Mouse (Mus musculus): ENCODE results near the gene Traf4. TPM values are rescaled to one million over a fixed set of nuclear protein-coding genes. Genes with fewer than 3 reads are reported as not detected.

Gene Traf4
- total RNA-seq, 4 experiments from 2014 or later: 2.9 to 3.5 (median 3.2) TPM

GRCm38 (mm10) chr11:78167257-78167959 is 2.0 kb upstream of the Traf4 start:
- no peak for DNase-seq (ENCODE audit: low spot score in 2 of 2)

GRCm38 (mm10) chr11:78166640-78167039 is 1.3 kb upstream of the Traf4 start:
- DNase-seq (ENCODE audit: low spot score in 2 of 2): no peak

GRCm38 (mm10) chr11:78166161-78166560 is 772 bp upstream of the Traf4 start:
- no peak for DNase-seq (ENCODE audit: low spot score in 2 of 2)

GRCm38 (mm10) chr11:78165761-78166109 is 346 bp upstream of the Traf4 start:
- peak in 1 of 2 experiments; percentile 51 for DNase-seq (ENCODE audit: low spot score in 2 of 2)

- no peak for DNase-seq (ENCODE audit: low spot score in 2 of 2)
Observed at GRCm38 (mm10) chr11:78164604-78164923, 825 bp downstream of the Traf4 start.

DNA sequence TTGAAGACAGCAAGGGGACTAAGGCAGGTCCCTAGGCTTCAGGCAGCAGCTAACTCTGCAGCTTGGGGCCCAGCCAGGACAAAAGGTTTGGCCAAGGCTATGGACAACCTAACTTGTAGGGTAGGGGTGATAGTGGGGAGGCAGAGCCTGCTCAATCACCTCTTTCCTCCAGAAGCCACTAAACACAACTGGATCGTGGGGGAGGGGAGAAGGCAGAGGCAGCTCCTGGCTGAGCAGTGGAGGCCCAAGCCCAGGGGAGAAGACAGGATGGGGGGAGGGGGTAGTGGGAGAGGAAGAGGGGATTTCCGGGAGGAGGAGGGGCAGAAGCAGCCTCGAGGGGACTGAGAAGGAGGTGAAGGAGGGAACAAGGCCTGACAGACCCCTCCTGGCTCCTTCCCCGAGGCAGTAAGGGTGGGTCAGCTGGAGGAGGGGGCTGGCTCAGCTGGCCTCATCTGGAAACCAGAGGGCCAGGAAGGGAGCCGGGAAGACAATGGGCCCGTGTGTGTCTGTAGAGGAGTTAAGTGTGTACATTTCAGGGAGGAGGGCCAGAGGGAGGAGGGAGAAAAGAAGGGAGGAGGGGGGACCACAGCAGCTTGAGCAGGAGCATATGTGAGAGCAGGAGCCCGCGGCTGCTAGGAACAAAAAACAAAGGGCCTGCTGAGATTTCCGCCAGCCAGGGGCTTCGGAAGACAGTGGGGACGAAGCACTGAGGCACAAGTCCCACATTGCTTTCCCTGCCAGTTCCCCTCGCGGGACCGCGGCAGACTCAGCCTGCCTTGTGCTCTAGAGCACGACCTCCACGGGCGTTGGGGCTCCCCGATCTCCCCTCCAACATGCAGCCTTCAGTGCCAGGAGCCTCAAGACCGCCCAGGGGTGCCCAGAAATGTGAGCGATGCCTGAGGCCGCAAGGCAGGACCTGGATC is 1.4 kb downstream of the Traf4 start:
- no peak for DNase-seq (ENCODE audit: low spot score in 2 of 2)

GRCm38 (mm10) chr11:78163045-78163444 is 2.3 kb downstream of the Traf4 start:
- DNase-seq (ENCODE audit: low spot score in 2 of 2): no peak

DNA sequence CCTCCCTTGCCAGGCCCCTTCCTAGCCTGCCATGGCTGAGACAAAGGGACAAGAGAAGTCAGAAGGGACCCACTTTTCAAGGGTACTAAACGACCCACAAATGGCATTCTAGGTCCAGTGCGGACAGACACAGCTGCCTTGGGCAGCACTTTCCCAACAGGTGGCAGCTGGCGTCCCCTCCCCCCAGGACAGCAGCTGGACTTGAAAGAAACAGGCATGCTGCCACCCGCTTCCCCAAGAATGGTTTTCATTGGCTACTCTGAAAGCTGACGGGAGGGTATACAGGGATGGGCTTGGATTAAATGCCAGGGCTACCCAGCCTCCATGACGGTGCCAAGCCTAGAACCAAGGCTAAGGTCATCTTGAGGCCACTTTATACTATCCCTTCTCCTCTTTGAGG is 2.9 kb downstream of the Traf4 start:
- peak in 1 of 2 experiments; percentile 67 for DNase-seq (ENCODE audit: low spot score in 2 of 2)

- DNase-seq (ENCODE audit: low spot score in 2 of 2): no peak
Observed at GRCm38 (mm10) chr11:78161968-78162367, 3.4 kb downstream of the Traf4 start.

DNA sequence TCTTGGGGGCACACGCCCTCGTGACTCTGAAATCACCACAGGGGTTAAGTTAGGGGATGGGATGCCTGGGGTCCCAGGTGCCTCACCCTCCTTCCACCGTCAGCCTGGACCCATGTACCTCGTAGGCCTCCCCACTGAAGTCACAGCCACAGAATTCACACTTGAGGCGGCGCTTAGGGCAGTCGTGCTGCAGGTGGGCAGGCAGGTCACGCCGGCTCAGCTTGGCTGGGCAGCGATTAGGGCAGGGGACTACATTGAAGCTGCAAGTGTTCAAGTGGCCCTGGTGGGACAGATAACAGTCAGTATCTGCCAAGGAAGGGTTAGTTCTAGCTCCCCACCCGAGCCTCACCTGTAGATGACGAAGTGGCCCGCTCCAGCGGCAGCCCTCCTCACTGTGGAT is 4.2 kb downstream of the Traf4 start:
- DNase-seq (ENCODE audit: low spot score in 2 of 2): no peak

GRCm38 (mm10) chr11:78160675-78161074 is 4.7 kb downstream of the Traf4 start:
- DNase-seq (ENCODE audit: low spot score in 2 of 2): no peak

- no peak for DNase-seq (ENCODE audit: low spot score in 2 of 2)
Observed at GRCm38 (mm10) chr11:78160171-78160570, 5.2 kb downstream of the Traf4 start.

DNA sequence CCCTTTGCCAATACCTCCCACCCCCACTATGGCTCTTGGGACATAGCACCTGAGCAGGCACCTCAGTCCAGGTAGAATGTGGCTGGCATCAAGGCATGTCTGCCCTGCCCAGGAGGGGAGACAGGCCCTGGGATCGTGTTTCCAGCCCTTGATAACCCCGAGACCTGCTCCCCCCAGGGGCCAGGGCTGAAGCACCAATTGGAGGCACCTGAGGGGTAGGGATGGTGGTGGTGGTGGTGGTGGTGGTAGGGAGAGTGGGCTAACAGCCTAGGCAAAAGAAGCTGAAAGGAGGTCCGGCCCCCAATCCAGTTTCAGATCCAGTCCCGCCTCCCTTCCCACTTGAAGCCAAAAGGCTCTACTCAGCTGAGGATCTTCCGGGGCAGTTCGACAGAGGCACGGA is 5.8 kb downstream of the Traf4 start:
- DNase-seq (ENCODE audit: low spot score in 2 of 2): no peak

- DNase-seq (ENCODE audit: low spot score in 2 of 2): peak; percentile 62 to 68
Observed at GRCm38 (mm10) chr11:78159096-78159495, 6.3 kb downstream of the Traf4 start.

- no peak for DNase-seq (ENCODE audit: low spot score in 2 of 2)
Observed at GRCm38 (mm10) chr11:78156156-78156699, 9.2 kb downstream of the Traf4 start.

- no peak for DNase-seq (ENCODE audit: low spot score in 2 of 2)
Observed at GRCm38 (mm10) chr11:78155674-78156073, 9.7 kb downstream of the Traf4 start.

- no peak for DNase-seq (ENCODE audit: low spot score in 2 of 2)
Observed at GRCm38 (mm10) chr11:78153778-78154177, 11.6 kb downstream of the Traf4 start.

DNA sequence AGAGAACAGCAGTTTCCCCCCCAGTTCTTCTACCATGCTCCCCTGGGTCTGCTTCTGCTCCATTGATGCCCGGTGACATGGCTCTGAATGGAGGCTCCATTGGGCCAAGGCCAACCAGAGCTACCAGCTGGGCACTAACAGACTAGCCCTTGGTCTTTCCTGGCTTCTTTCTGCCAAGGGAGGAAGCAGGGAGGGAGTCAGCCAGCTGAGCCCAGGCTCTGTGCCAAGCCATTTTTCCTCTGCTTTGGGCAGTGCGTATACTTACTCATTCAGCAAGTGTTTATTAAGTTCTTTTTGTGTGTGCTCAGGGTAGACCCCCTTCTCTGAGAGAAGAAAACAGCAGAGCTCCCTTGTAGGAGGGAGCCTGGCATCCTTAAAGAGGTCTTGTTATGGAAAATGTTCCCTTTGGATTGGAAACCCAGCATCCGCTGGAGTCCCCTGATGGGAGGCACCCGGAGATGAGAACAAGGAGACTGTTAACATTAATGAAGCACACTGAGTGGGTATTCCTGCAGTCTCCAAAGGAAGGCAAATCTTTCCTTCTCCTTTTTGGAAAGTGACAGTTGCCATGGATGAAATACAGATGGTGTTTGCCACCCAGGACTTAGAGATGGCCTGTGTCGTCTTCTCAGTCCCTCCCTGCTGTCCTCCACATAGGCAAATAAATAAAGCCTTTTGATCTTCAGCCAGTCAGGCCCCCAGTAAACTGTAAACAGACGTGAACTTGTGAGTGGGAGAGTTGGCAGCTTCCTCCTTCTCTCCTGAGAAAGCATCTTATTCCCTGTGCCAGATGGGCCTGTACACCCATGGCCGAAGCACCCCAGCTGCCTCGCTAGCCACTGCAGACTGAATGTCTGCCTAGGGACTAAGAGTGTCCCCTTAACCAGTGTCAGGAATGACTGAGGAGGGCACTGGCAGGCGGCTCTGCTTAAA is 12.8 kb downstream of the Traf4 start:
- no peak for DNase-seq (ENCODE audit: low spot score in 2 of 2)

GRCm38 (mm10) chr11:78151161-78151560 is 14.2 kb downstream of the Traf4 start:
- no peak for DNase-seq (ENCODE audit: low spot score in 2 of 2)

DNA sequence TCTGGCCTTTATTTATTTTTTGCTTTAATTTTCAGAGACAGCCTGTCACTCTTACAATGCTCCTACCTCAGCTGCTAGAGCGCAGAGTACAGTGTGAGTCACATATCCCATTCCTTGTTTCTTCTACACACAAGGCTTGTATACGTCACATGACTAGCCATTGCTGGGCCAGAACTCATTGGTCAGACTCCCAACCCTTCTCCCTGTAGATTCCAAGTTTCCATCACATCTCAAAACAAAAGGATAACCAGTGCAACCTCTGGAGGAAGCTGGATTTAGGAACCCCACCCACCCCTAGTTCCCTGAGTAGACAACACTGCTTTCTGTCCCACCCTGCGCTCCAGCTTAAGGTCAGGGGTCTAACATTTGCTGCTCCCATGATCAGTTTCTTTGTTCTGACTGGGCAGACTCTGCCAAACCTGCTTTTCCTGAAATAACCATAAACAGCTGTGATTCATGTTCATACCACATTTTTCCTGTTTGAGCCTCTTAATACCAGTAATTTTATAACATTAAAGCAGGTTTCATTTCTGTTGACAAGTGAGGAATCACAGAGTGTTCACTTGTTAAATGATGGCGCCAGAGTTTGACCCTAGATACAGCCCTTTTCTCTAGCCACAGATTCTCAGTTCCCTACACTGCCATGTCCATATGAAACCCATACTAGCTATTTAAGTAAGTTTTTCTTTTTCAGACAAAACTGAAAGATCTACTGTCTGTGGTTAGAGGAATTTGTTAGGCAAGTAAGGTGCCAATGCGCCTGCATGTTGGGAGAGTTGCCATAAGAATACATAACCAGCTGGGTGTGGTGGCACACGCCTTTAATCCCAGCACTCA is 18.5 kb downstream of the Traf4 start:
- no peak for DNase-seq (ENCODE audit: low spot score in 2 of 2)

All from gastrocnemius, adult 8-10 months (tissue).